Mouse (Mus musculus): ENCODE results near the gene Cd55b.

Cd55b gene

DNA sequence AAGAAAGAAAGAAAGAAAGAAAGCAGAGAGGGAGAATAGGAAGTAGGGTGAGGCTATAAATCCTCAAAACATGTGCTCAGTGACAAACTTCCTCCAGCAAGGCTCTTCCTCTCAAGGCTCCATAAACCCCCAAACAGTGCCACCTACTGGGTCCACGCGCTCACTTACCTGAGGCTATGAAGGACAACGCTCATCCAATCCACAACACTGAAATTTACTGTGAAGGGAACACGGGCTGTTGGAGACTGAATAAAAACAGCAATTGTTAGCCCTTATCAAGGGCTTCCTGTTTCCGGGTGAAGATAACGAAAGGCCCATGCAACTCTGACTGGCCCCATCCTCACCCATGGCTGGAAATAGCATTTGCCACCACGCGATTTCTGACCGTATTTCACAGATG is 80.4 kb downstream of the Cd55b start:
- DNase-seq (ENCODE audit: extremely low read depth, low read depth), result peak; percentile 44
